Mouse (Mus musculus): Measurements from ENCODE around the gene Krt80.

The Krt80 gene
- long read RNA-seq, experiment 1 = 0 reads
- long read RNA-seq, experiment 2, partial matches to known transcripts = 0 of 1 reads
- long read RNA-seq, experiment 2, other reads (novel, unspliced or antisense) = 1 of 1 reads

GRCm38 (mm10) chr15:101370101-101370911, at the start of gene Krt80:
Gene Krt80 (minus strand): TSS chr15:101370162.
- intact Hi-C loops (cut with DNase I) = no loop called here

- intact Hi-C loops (cut with DNase I) = no loop called here
These were observed 49.0 kb upstream of the Krt80 start for GRCm38 (mm10) chr15:101418950-101419349.

DNA sequence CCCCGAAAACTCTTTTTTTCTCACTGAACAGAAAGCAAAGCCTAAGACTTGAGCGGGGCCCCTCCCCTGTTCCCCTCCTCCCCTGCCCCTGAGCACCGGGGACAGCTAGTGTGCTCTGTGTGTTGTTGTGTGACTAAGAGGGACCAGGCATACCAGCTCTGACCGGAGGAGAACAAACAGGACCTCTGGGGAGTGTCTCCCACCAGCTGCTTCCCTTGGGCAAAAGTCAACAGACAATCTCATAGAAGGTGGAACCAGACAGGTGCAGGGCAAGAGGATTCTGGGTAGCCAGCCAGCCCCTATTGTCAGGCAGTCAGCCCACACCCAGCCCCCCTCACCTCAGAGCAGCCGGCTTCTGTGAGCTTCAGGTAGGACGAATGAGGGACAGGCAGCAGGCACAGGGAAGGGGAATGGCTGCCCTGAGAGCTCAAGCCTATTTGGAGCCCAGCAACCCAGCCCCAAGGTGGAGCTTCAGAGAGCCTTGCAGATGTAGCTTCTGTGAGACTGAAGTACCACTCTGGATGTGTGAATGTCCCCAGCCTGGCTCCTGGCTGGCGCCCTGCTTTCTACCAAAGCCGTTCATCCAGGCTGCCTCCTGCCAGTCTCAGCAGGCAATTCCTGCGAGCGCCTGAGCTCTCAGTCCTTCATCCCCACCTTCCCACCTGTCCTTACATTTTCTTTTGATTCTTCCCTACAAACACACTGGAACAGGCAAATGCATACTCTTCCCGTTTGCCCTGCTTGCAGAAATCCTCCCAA, 45.0 kb upstream of the Krt80 start:
- intact Hi-C loops (cut with DNase I) = no loop called here

GRCm38 (mm10) chr15:101413916-101414635, 44.1 kb upstream of the Krt80 start:
- intact Hi-C loops (cut with DNase I) = no loop called here

DNA sequence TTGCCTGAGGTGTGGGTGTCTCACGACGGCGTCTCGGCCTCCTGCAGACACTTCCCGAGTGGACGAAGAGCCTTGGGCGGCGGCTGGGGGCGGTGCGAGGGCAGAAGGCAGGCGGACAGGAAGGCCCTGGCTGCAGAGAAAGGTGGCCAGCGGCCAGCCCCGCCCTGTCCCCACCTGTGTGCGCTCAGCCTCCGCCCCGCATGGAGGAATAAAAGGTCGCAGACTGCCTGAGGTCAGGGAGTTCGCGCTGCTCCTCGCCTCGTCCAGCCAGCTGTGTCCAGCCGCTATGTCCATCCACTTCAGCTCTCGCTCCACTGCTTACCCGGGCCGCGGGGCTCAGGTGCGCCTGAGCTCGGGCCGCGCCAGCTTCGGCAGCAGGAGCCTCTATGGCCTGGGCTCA, 42.2 kb upstream of the Krt80 start:
- intact Hi-C loops (cut with DNase I) = no loop called here

DNA sequence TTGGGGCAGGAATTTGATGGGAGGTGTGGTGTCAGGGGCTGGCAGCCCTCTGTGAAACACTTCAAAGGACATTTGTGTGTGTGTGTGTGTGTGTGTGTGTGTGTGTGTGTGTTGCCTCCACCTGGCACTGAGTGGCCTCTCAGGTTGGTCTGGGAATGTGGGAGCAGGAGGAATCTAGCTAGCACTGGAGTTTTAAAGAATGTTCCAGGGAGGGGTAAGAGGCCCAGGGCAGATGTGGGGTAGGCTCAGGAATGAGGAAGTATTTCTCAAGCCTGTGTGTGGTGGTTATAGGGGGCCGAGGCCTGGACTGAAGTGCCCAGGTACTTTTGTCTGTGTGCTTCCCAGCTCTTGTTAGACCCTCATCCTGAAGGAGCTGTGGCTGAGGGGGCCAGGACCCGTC, 40.8 kb upstream of the Krt80 start, which contains the start of gene Krt7:
TSS of gene Krt7 (plus strand) at position 269 of the 400 bp plus-strand sequence.
- intact Hi-C loops (cut with DNase I) = no loop called here

DNA sequence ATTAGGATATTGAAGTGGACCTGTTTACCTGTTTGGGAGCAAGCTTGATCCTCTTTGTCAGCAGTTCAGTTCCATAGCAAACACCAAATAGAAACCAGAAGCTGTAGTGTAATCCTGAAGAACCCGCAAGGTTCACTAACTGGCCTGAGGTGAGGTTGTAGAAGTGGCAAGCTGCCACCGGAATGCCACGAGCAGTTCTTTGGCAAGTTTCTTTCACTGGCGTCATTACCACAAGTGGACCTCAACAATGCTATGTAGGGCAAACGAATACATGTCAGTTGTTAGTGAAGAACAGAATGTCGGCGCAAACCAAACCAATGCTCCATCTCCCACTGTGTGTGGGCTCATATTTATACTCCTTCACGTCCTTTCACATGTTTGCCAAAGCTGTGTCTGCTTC, 28.3 kb upstream of the Krt80 start:
- intact Hi-C loops (cut with DNase I) = no loop called here

GRCm38 (mm10) chr15:101397683-101398082, 27.7 kb upstream of the Krt80 start:
- intact Hi-C loops (cut with DNase I) = no loop called here

DNA sequence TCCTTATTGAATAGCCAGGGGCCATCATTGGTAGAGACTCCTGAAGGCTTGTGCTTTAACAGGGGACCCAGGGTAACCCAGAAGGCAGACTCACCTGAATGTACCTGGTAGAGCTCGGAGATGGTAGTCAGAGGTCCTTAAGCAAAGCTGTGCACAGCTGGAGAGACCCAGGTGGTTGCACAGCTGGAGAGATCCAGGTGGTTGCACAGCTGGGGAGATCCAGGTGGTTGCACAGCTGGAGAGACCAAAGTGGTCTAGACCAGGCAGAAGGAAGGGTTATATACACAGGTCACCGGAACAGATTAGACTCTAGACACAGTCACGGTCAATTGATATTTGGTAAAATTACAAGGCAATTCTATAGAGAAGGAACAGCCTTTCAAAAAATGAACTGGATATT, 27.0 kb upstream of the Krt80 start:
- intact Hi-C loops (cut with DNase I) = no loop called here

DNA sequence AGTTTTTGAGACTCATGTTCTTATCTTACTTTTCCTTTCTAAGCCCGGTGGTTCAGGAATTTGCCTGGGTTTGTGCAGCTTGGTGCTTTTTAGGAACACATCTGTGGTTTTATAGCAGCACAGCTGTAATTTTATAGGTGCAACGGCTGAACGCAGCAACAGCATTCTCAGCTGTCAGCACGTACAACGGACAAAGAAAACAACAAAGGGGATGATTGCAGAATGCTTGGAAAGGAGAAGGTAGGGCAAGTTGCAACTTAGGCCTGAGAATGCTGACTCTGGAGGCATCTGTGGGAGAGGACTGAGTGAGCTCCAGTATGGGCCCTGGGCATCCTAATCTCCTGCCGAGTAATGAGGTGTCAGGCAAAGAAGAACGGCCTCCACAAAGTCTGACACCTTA, 26.5 kb upstream of the Krt80 start:
- intact Hi-C loops (cut with DNase I) = no loop called here

GRCm38 (mm10) chr15:101394908-101395307, 24.9 kb upstream of the Krt80 start:
- intact Hi-C loops (cut with DNase I) = no loop called here

DNA sequence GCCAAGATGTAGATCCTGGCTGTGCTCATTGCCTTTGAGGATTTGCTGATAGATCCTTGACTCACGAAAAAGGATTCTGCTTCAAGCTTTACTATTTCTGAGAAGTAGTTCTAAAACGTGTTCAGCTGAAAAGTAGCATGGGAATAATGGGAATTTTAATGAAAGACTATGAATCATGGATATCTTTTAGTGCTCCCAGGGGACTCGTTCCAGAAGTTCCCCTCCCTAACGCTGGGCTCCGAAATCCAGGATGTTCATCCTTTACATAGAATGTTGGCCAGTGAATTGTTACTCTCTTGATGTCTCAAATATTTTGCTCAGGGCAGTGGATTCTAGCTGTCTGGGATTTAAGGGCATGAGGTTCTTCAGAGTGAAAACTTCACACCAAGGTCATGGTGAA, 22.3 kb upstream of the Krt80 start:
- intact Hi-C loops (cut with DNase I) = no loop called here

DNA sequence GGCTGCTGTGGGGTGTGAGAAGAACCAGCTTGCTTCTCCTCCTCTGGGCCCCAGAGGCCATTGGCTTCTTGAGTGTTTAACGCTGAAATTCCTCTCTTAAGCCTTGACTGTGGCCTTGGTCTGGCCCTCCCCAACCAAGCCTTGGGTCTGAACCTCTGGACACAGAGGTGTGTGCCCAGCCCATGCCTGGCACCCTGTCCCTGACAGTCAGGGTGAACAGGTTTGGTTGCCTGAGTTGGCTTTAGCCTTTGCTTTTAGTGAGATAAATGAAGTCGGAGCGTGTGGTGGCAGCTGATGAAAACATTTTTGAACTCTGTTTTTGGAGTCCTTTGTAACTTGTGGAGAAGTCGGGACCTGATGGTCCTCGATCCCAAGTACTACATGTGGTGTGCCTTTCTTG, 20.2 kb upstream of the Krt80 start:
- intact Hi-C loops (cut with DNase I) = no loop called here

- intact Hi-C loops (cut with DNase I) = loop anchor here (2.0 kb wide), 1 partner anchor 43 kb away; no protein-coding TSS in a partner anchor
These were observed 18.1 kb upstream of the Krt80 start for GRCm38 (mm10) chr15:101388034-101388541.

GRCm38 (mm10) chr15:101387176-101387575, 17.2 kb upstream of the Krt80 start:
- intact Hi-C loops (cut with DNase I) = no loop called here

GRCm38 (mm10) chr15:101385064-101385463, 15.1 kb upstream of the Krt80 start:
- intact Hi-C loops (cut with DNase I) = no loop called here

DNA sequence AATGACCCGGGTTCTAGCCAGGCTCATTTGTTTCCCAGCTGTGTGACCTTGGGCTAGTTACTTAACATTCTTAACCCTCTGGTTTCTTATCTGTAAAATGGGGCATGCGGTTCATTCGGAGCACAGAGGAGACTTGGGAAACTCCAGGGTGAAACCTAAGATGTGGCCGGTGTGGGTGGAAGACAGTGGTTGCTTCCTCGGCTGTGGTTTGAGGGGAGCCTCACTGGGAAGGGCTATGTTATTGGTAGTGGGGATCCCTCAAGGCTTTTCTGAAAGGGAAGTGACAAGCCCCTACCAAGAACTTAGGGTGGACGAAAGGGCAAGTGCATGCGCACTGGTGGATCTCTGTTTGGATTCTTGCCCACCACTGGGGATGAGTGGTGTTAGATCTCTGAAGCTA, 14.6 kb upstream of the Krt80 start:
- intact Hi-C loops (cut with DNase I) = no loop called here

- intact Hi-C loops (cut with DNase I) = no loop called here
These were observed 12.8 kb upstream of the Krt80 start for GRCm38 (mm10) chr15:101382811-101383210.

- intact Hi-C loops (cut with DNase I) = no loop called here
These were observed 11.8 kb upstream of the Krt80 start for GRCm38 (mm10) chr15:101381758-101382157.

DNA sequence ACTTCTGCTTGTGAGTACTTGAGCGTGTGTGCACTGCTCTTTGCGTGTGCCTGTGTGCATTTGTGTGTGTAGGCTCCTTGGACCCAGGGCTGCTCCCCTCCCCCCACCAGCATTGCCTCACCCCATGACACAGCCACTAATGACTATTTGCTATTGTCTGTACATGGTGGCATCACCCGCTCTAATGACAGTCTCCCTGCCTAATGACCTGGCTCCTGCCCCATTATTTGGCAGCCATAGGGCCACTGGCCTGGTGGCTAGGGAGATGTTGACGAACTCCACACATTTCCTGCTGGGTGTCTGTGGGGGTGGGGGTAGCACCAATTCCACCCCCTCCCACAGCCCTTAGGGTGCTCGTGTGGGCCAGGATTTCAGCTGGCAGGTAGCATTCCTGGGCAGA, 8.7 kb upstream of the Krt80 start:
- intact Hi-C loops (cut with DNase I) = no loop called here

GRCm38 (mm10) chr15:101376776-101377061, 6.8 kb upstream of the Krt80 start:
- intact Hi-C loops (cut with DNase I) = no loop called here

All from adrenal gland (tissue).